Mouse (Mus musculus): ENCODE measurements around the gene Gm4498. TPM values are rescaled to one million over a fixed set of nuclear protein-coding genes. Genes with fewer than 3 reads are reported as not detected.
"Not testable (repeated sequence)": the region's sequence is repeated elsewhere in the genome, so short reads cannot be mapped to it uniquely, and the experiment has no call there.

Gene Gm4498
- polyA plus RNA-seq (2012): not detected in 2 replicates

DNA sequence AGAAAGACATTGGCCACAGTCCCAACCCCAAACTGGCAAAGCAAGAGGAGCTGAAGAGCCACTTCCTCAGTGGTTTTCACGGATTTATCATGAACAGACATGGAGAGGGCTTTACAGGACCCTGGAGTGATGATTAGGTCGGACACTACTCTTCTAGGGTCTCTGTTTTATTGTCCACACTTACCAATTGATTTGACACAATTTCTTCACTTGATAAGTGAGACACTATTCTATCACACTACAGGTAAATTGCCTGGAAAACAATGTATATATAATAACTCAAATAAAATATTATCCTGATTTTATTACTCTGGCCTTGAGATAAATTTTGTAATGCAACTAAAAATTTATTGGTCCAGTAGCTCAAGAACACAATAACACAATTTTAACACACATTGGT, at the start of gene Gm4498:
Gm4498 (minus strand) TSS at position 101 of the 400 bp plus-strand sequence.
- H3K36me3 ChIP-seq (ENCODE audit: control insufficient read depth); H3K4me1 ChIP-seq (ENCODE audit: control insufficient read depth); H3K9me3 ChIP-seq (ENCODE audit: control insufficient read depth, low read length); H3K27me3 ChIP-seq (ENCODE audit: control insufficient read depth); H3K4me3 ChIP-seq (replicated peaks): not testable (repeated sequence)

DNA sequence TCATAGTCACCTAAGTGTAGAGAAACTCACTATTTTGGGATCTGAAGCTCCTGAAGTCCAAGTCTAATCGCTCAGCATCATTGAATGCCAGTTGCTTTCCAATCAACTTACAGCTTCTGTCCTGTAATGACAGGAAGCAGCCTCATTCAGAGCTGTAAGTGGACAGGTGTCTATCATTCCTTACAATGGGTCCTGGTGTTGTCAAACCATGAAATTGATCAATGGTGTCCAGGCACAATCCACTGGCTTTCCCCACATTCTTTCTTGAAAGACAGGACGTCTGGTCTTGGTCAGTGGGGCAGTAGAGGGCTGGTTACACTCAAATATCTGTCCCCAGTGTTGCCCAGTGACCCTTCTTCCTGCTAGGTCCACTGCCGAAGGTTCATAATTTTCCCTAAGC, 29.1 kb upstream of the Gm4498 start, which contains the start of gene Gm5890:
Gm5890 (minus strand) TSS at position 101 of the 400 bp plus-strand sequence.
- H3K4me1 ChIP-seq (ENCODE audit: control insufficient read depth); H3K9me3 ChIP-seq (ENCODE audit: control insufficient read depth, low read length); H3K36me3 ChIP-seq (ENCODE audit: control insufficient read depth); H3K27me3 ChIP-seq (ENCODE audit: control insufficient read depth); H3K4me3 ChIP-seq (replicated peaks): not testable (repeated sequence)

DNA sequence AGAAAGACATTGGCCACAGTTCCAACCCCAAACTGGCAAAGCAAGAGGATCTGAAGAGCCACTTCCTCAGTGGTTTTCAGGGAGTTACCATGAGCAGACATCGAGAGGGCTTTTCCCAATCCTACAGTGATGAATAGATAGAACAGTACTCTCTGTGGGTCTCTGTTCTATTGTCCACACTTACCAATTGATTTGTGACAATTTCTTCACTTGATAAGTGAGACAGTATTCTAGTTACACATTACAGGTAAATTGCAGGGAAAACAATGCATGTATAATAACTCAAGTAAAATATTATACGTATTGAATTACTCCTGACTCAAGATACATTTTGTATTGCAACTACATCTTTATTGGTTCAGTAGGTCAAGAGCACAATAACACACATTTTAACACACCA, 28.1 kb downstream of the Gm4498 start, which contains the start of gene Gm6164:
Gm6164 (minus strand) TSS at position 101 of the 400 bp plus-strand sequence.
- not testable (repeated sequence) for H3K4me3 ChIP-seq (replicated peaks); H3K9me3 ChIP-seq (ENCODE audit: control insufficient read depth, low read length); H3K36me3 ChIP-seq (ENCODE audit: control insufficient read depth); H3K4me1 ChIP-seq (ENCODE audit: control insufficient read depth); H3K27me3 ChIP-seq (ENCODE audit: control insufficient read depth)

DNA sequence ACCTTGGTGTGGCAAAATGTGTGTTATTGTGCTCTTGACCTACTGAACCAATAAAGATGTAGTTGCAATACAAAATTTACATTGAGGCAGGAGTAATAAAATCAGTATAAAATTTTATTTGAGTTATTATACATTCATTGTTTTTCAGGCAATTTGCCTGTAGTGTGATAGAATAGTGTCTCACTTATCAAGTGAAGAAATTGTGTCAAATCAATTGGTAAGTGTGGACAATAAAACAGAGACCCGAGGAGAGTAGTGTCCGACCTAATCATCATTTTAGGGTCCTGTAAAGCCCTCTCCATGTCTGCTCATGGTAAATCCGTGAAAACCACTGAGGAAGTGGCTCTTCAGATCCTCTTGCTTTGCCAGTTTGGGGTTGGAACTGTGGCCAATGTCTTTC, 40.2 kb downstream of the Gm4498 start, which contains the start of gene Vmn1r95:
Vmn1r95 (plus strand) TSS at position 301 of the 400 bp plus-strand sequence.
- H3K9me3 ChIP-seq (ENCODE audit: control insufficient read depth, low read length); H3K36me3 ChIP-seq (ENCODE audit: control insufficient read depth); H3K27me3 ChIP-seq (ENCODE audit: control insufficient read depth); H3K4me1 ChIP-seq (ENCODE audit: control insufficient read depth); H3K4me3 ChIP-seq (replicated peaks): not testable (repeated sequence)

Other genes with a start within 250 kb of the Gm4498 start
- gene Nlrp9b, start 242.4 kb downstream of the Gm4498 start, polyA plus RNA-seq (2012): not detected in 2 replicates
- 0.01 TPM in 1 of 2 replicates, not detected in the other for gene Vmn1r91, start 134.1 kb downstream of the Gm4498 start, polyA plus RNA-seq (2012)
- not detected in 2 replicates for gene Gm16442, start 111.2 kb downstream of the Gm4498 start, polyA plus RNA-seq (2012)
- not detected in 2 replicates for gene Vmn1r93, start 94.7 kb downstream of the Gm4498 start, polyA plus RNA-seq (2012)
- not detected in 2 replicates for gene Vmn1r94, start 65.5 kb downstream of the Gm4498 start, polyA plus RNA-seq (2012)
- gene Vmn1r95, start 40.1 kb downstream of the Gm4498 start, polyA plus RNA-seq (2012): not detected in 2 replicates
- not detected in 2 replicates for gene Gm6164, start 28.2 kb downstream of the Gm4498 start, polyA plus RNA-seq (2012)
- gene Gm5890, start 29.0 kb upstream of the Gm4498 start, polyA plus RNA-seq (2012): 0.03 TPM in 1 of 2 replicates, not detected in the other
- gene Gm4133, start 100.2 kb upstream of the Gm4498 start, polyA plus RNA-seq (2012): not detected in 2 replicates
- not detected in 2 replicates for gene Gm5728, start 141.6 kb upstream of the Gm4498 start, polyA plus RNA-seq (2012)
- gene Vmn1r100, start 184.1 kb upstream of the Gm4498 start, polyA plus RNA-seq (2012): not detected in 2 replicates
- not detected in 2 replicates for gene Vmn1r101, start 208.8 kb upstream of the Gm4498 start, polyA plus RNA-seq (2012)
- not detected in 2 replicates for gene Gm10670, start 241.1 kb upstream of the Gm4498 start, polyA plus RNA-seq (2012)

All from erythroblast, embryonic 14.5 days (primary cell).